Mouse (Mus musculus) lung, adult 2 months (tissue): ENCODE results near the gene Magi1.

Experiments used
- CTCF ChIP-seq: fragments of 200-500 bp; IDR thresholded peaks from 2 replicates; pipeline ENCODE4 v1.5.1; 2011; ENCODE audit warnings: mild to moderate bottlenecking, low read length, control low read depth; ENCODE audit not compliant: insufficient read depth
- POLR2A ChIP-seq: fragments of 200-500 bp; IDR thresholded peaks from 2 replicates; pipeline ENCODE4 v1.6.1; 2011; ENCODE audit warnings: low read depth, mild to moderate bottlenecking, control low read depth, low read length, borderline replicate concordance; ENCODE audit errors: extremely low read depth

- TF ChIP-seq CTCF, result no peak
- TF ChIP-seq POLR2A, result no peak
Observed at GRCm38 (mm10) chr6:93983551-93983950, 300.2 kb downstream of the Magi1 start.
